Mouse (Mus musculus) thymus, adult 2 months (tissue): Measurements from ENCODE around the gene Gm614. TPM values are rescaled to one million over a fixed set of nuclear protein-coding genes. Genes with fewer than 3 reads are reported as not detected.

Experiments used
- DNase-seq: peaks from one replicate; pipeline ENCODE4 v3.0.0; 2021
- H3K27ac ChIP-seq: fragments of 200-500 bp; 2 replicates; pipeline ENCODE4 v1.5.1; 2012; ENCODE audit warnings: low read length, control low read depth; ENCODE audit not compliant: control insufficient read depth, insufficient read depth
- H3K27me3 ChIP-seq: fragments of 200-500 bp; 2 replicates; pipeline ENCODE4 v1.6.1; 2012; ENCODE audit warnings: mild to moderate bottlenecking, low read length, moderate library complexity, mixed read lengths; ENCODE audit not compliant: control insufficient read depth, insufficient read depth
- H3K36me3 ChIP-seq: fragments of 200-500 bp; 2 replicates; pipeline ENCODE4 v1.6.1; 2012; ENCODE audit warnings: mild to moderate bottlenecking, low read length, moderate library complexity; ENCODE audit not compliant: control insufficient read depth, insufficient read depth
- H3K4me1 ChIP-seq: fragments of 200-500 bp; replicated peaks from 2 replicates; pipeline ENCODE4 v1.6.1; 2012; ENCODE audit warnings: low read length; ENCODE audit not compliant: control insufficient read depth, insufficient read depth
- H3K4me3 ChIP-seq: fragments of 200-500 bp; 2 replicates; pipeline ENCODE4 v1.5.1; 2012; ENCODE audit warnings: mild to moderate bottlenecking, low read length, control low read depth, moderate library complexity; ENCODE audit not compliant: control insufficient read depth, insufficient read depth
- CTCF ChIP-seq: fragments of 200-500 bp; IDR thresholded peaks from 2 replicates; pipeline ENCODE4 v1.5.1; 2012; ENCODE audit warnings: mild to moderate bottlenecking, control low read depth, low read length, moderate library complexity, borderline replicate concordance; ENCODE audit not compliant: control insufficient read depth, poor library complexity, insufficient read depth; ENCODE audit errors: extremely low read depth
- POLR2A ChIP-seq: fragments of 200-500 bp; IDR thresholded peaks from 2 replicates; pipeline ENCODE4 v1.6.1; 2012; ENCODE audit warnings: mild to moderate bottlenecking, low read length, control low read depth, moderate library complexity; ENCODE audit not compliant: control insufficient read depth, poor library complexity, insufficient read depth; ENCODE audit errors: extremely low read depth
- WGBS: fragments of 180-500 bp; shearing (Covaris S2); methylation state at CpG from one replicate; pipeline ENCODE4 v1.1.7; 2018; 5-methylcytosine and 5-hydroxymethylcytosine counted together
- polyA plus RNA-seq: library from polyadenylated mRNA; depleted of rRNA; stranded (reverse); fragments of >200 nt; gene quantifications from 2 replicates; pipeline ENCODE4 v1.2.3, GENCODE M21; 2012

Gm614 gene
- polyA plus RNA-seq, 1 experiment = 2.0 TPM

DNA sequence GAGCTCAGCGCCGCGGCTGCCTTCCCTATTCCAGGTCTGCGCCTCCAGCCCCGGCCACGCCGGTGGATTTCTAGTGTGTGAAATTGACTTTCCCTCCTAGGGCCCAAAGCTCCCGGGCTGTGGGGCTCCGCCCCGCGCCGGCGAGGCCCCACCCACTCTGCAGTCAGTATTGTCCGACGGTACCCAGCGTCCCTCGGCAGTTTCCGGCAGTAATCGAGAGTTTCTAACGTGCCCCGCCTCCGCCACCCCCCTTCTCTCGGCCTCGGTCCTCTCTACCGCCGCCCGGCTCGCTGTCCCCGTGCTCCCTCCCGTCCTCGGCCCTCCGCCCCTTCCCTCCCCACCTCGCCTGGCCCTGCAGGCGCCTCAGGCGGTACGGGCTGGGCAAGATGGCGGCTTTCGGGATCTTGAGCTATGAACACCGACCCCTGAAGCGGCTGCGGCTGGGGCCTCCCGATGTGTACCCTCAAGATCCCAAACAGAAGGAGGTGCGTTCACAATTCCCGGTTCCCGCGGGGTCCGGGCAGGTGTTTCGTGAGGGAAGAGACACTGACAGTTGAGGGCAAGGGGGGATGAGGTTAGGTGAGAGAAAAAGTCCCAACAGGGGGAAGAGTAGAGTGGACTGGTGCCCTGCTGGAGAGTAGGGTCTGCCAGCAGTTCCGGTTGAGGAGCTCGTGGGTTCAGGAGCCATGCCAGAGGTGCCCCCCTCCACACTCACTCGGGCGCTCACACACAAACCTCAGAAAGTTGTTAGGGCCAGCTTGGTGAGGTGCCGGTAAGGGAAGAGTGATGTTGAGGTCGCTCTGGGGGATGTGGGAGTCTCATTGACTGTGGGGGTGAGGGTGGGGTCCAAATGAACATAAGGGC lies 10.3 kb upstream of the Gm614 start, which contains the start of gene Med12:
TSS of gene Med12 (plus strand) at position 156 of the 864 bp plus-strand sequence.
- peak; percentile 86 for DNase-seq
- Histone ChIP-seq H3K27me3 (no peaks in the 10 kb centered on the region), H3K36me3 (peaks cover 22% of the 10 kb centered on the region; the same call in 1 of the 2 replicates), H3K4me1 (peaks cover 12% of the 10 kb centered on the region), H3K27ac (peak within 1 kb of the TSS; percentile 95), H3K4me3 (peak within 1 kb of the TSS; percentile 91)
- TF ChIP-seq CTCF (no peak), POLR2A (peak; percentile 46)
- under 1% methylated on average over 53 of the region's 54 CpGs for WGBS

- Histone ChIP-seq H3K27me3 (no peaks in the 10 kb centered on the region), H3K4me3 (peak overlapping the region; percentile 91), H3K4me1 (peaks cover 16% of the 10 kb centered on the region), H3K36me3 (peaks cover 18% of the 10 kb centered on the region; the same call in 1 of the 2 replicates), H3K27ac (peak overlapping the region; percentile 95)
- 7% methylated on average over 6 of the region's 6 CpGs for WGBS
- peak; percentile 29 for DNase-seq
- TF ChIP-seq POLR2A (no peak), CTCF (no peak)
Measured at GRCm38 (mm10) chrX:101273410-101273809, 9.6 kb upstream of the Gm614 start.

DNA sequence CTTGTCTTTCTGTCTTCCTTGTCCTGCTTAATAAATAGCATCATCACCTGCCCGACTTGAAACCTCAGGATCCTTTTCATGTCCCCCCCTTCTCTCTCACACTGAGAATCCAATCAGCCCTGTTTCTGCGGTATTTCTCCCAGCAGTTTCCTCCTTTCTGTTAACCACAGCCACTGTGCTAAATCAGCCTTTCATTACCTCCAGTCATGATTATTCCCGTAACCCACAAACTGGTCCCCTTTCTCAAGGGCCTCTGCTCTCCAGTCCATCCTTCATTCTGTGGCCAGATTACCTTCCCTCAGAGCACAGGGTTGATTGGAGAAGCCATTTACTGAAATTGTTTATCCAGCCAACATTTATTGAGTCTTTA lies 4.9 kb upstream of the Gm614 start, which contains the start of gene Gm20489:
TSS of gene Gm20489 (minus strand) at position 269 of the 370 bp plus-strand sequence.
- TF ChIP-seq POLR2A (no peak), CTCF (no peak)
- Histone ChIP-seq H3K27ac (peak within 1 kb of the TSS; percentile 100), H3K27me3 (no peaks in the 10 kb centered on the region), H3K4me1 (peaks cover 23% of the 10 kb centered on the region), H3K36me3 (peaks cover 24% of the 10 kb centered on the region), H3K4me3 (peak within 1 kb of the TSS; percentile 94)
- DNase-seq = no peak
- WGBS = 8% methylated on average over 3 of the region's 3 CpGs

GRCm38 (mm10) chrX:101268025-101268754 lies 4.4 kb upstream of the Gm614 start, which contains the start of gene Il2rg:
Gene Il2rg, minus strand, starts transcription at chrX:101268255.
- peak; percentile 66 for DNase-seq
- peak within 1 kb of the TSS; percentile 94 for H3K4me3 ChIP-seq
- WGBS = 8% methylated on average over 5 of the region's 5 CpGs
- peaks cover 29% of the 10 kb centered on the region for H3K36me3 ChIP-seq
- H3K27me3 ChIP-seq = no peaks in the 10 kb centered on the region
- 0 out of 2 replicates have a peak, but pooled peaks have one; percentile 16 for TF ChIP-seq POLR2A
- TF ChIP-seq CTCF = no peak
- H3K4me1 ChIP-seq = peaks cover 23% of the 10 kb centered on the region
- peak within 1 kb of the TSS; percentile 100 for H3K27ac ChIP-seq

DNA sequence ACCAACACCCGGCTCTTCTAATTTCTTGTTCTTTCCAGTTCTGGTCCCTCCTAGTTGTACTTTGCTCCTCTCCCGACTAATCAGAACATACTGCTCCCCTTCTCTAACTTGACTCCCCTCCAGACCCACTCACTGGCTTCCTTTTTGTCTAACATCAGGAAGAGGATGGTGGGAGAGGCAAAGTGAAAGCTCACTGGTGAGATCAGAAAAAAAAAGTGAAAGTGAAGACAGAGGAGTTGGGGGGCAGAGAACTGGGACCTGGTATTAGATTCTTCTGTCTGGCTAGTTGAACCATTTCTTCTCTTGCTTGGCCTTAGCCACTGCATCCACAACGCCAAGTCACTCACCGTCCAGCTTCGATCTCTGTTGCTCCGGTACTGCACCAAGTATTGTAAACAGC lies 2.8 kb upstream of the Gm614 start:
- no peak for TF ChIP-seq POLR2A
- TF ChIP-seq CTCF = no peak
- WGBS = 36% methylated on average over 6 of the region's 6 CpGs
- Histone ChIP-seq H3K27ac (peak overlapping the region; percentile 100), H3K4me1 (peaks cover 20% of the 10 kb centered on the region), H3K4me3 (peak overlapping the region; percentile 59), H3K36me3 (peaks cover 32% of the 10 kb centered on the region), H3K27me3 (no peaks in the 10 kb centered on the region)
- DNase-seq = no peak
